Mouse (Mus musculus): ENCODE results near the gene Hnrnpl. TPM values are rescaled to one million over a fixed set of nuclear protein-coding genes. Genes with fewer than 3 reads are reported as not detected.

Gene Hnrnpl
- total RNA-seq (2021): 100 to 1,000 TPM; 244 to 291 TPM
- long read RNA-seq, experiment 1, transcript Hnrnpl-202 (13 exons, 1,898 nt): minor isoform, 6 of 140 reads
- long read RNA-seq, experiment 1, transcript Hnrnpl-209 (12 exons, 2,180 nt): minor isoform, 11 of 140 reads
- long read RNA-seq, experiment 1, transcript Hnrnpl-201 (13 exons, 2,142 nt): major isoform, 94 of 140 reads
- long read RNA-seq, experiment 1, partial matches to known transcripts: 20 of 140 reads
- long read RNA-seq, experiment 1, other reads (novel, unspliced or antisense): 9 of 140 reads
- long read RNA-seq, experiment 2, transcript Hnrnpl-201 (13 exons, 2,142 nt): major isoform, 60 of 102 reads
- long read RNA-seq, experiment 2, transcript Hnrnpl-202 (13 exons, 1,898 nt): minor isoform, 5 of 102 reads
- long read RNA-seq, experiment 2, transcript Hnrnpl-209 (12 exons, 2,180 nt): minor isoform, 10 of 102 reads
- long read RNA-seq, experiment 2, partial matches to known transcripts: 15 of 102 reads
- long read RNA-seq, experiment 2, other reads (novel, unspliced or antisense): 12 of 102 reads

DNA sequence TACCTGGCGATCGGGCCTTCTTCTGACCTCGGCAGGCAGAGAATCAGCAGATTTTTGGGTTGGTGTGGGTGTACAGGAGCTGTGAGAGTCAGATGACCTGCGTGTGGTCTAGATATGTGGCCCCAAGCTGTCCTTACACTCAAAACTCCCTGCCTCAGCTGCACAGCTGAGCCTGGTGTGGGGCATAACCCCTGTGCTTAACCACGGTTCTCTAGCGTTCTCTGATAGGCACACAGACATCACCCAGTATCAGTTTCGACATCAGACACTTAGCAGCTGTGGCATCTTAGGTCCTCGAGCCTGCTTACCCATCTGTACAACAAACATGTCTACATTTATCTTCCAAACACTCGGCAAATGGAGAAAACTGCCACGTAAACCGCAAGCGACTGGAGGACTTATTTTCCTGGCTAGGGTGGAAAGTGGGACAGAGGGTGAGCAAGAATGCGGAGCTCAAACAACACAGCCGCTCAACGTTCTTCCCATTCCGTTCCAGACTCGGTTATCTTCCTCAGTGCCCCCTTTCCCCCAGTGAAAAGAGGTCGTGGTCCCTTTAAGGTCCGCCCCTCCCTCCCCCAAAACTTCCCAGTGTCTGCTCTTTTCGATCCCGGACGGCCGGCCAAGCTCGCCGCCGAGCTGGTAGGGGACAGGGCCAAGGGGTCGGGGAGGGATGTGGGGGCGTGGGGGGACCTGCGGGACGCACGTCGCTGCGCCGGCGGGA lies at the start of gene Hnrnpl:
Gene Hnrnpl (plus strand): TSS at position 321 of the 721 bp plus-strand sequence.
- no peak for DNase-seq

- no peak for DNase-seq
Observed at GRCm38 (mm10) chr7:28758623-28759022, 49.7 kb upstream of the Hnrnpl start.

- DNase-seq: no peak
Observed at GRCm38 (mm10) chr7:28761907-28762306, 46.4 kb upstream of the Hnrnpl start.

- no peak for DNase-seq
Observed at GRCm38 (mm10) chr7:28765211-28765610, 43.1 kb upstream of the Hnrnpl start.

- DNase-seq: peak; percentile 91
Observed at GRCm38 (mm10) chr7:28766173-28766879, 42.0 kb upstream of the Hnrnpl start, which contains the start of gene Sirt2. TSS of gene Sirt2 (plus strand) at chr7:28766735.

DNA sequence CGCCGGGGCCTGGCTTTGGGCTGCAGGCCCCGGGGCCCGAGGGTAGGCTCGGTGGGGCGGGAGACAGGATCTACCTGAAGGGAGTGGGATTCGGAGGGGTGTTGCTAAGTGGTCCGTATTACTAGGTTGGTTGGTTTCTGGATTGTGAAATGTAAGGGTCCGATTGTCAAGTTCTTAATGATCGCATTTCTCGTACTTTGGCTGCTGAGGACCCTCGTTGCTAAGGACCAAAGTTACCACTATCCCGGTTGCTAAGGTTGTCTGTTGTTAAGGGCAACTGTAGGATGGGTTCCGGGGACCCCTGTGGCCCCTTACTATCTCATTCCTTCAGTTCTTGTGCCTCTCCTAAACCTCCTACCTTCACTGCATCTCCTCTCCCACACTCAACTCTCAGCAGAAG lies 41.4 kb upstream of the Hnrnpl start:
- DNase-seq: no peak

- no peak for DNase-seq
Observed at GRCm38 (mm10) chr7:28767462-28767965, 40.8 kb upstream of the Hnrnpl start, which contains the start of gene Nfkbib. TSS of gene Nfkbib (minus strand) at chr7:28767512.

- DNase-seq: no peak
Observed at GRCm38 (mm10) chr7:28769414-28769958, 38.9 kb upstream of the Hnrnpl start.

DNA sequence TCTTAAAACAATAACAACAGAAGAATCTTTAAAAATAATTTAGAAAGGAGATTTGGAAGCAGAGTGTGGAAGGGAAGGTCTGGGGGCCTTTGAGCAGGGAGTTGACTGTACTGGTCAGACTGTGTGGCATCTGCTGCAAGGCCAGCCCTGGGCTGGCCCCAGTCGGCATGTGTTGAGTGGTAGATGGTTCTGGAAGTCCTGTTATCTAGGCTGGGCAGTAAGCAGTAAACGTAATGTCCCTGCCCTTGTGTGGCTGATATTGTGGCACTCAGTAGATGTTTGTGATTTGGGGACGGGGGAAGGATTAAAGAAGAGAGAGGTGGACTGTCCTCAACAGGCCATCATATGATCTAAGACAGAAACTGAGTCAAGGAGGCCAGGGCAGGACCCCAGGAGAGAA lies 38.0 kb upstream of the Hnrnpl start:
- DNase-seq: no peak

GRCm38 (mm10) chr7:28771867-28772266 lies 36.5 kb upstream of the Hnrnpl start:
- DNase-seq: no peak

DNA sequence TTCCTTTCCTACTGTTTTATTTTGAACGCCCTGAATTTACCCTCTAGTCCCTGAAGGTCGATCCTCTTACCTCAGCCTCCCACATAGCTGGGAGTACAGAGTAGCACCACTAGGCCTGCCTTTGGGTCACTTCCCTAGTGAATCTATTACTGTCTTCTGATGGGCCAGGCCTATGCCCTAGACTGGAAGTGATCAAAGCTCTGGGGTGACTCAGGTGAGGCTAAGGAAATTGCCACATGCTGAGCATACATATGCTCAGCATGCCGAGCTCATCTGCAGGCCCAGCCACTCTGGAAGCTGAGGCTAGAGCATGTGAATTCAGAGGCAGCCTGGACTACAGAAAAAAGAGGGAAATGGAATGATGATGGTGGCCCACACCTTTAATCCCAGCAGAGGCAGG lies 35.2 kb upstream of the Hnrnpl start:
- DNase-seq: no peak

- DNase-seq: peak; percentile 41
Observed at GRCm38 (mm10) chr7:28774164-28774563, 34.2 kb upstream of the Hnrnpl start.

DNA sequence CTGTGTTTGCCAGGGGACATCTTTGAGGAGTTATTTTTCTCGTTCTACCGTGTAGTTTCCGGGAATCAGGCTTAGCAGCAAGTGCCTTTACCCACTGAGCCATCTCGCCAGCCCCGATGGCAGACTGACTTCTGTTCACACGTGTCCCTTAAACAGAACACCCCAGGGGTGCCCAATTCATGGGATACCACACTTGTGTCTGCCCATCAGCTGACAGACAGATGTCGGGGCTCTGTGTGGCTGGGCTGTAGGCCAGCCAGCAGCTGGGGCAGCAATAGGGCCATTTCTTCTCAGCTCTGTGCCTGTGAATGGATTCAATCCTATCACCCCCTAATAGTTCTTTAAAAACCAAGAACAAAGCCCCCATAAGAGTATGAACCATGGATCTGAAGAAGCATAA lies 33.2 kb upstream of the Hnrnpl start:
- no peak for DNase-seq

DNA sequence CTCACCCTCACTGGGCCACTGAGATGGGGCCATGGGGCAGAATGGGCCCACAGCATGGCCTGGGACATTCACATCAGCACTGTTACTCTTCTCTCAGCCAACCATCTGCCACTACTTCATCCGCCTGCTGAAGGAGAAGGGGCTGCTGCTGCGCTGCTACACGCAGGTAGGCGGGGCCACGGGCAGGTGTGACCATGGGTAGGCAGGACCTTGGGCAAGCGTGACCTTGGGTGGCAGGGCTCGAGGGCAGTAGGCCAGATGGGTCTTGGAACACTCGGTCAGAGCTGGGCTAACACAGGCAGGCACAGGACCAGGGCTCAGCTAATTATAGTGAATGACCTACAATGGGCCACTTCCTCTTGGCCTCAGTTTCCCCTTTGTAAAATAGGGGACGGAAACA lies 29.5 kb upstream of the Hnrnpl start:
- DNase-seq: no peak

GRCm38 (mm10) chr7:28780067-28780658 lies 28.2 kb upstream of the Hnrnpl start:
- DNase-seq: peak; percentile 94

- DNase-seq: no peak
Observed at GRCm38 (mm10) chr7:28780857-28781256, 27.5 kb upstream of the Hnrnpl start.

DNA sequence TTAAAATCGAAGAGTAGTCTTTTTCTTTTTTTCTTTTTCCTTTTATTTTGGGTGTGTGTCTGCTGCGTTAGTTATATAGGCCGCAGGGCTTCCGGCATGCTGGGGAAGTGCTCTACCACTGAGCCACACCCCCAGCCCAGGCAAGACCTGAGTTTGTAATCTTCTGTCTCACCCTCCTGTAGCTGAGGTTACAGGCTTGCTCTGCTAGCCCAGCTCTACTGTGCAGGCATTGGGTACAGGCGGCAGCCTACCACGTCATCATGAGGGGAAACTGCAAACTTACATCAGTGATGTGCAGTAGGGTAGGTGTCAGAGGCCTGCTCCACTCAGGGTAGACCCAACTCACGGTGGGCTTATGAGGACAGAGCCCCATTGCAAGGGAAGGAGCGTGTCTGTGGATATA lies 27.1 kb upstream of the Hnrnpl start:
- DNase-seq: no peak

DNA sequence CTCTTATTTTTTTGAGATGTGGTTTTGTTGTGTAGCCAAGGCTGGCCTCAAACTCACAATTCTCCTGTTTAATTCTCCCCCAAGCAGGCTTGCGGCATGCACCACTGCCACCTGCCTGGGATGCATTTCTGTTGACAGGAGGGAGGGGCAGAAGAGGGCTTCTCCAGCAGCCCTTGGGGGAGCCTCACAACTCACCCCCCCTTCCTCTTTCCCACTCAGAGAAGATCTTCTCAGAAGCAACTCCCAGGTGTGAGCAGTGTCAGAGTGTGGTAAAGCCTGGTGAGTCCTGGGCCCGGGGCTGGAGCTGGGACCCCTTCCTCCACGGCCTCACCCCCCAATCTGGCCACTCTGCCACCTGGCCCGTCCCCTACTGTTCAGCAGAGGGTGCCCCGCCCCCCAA lies 23.2 kb upstream of the Hnrnpl start:
- DNase-seq: no peak

GRCm38 (mm10) chr7:28787884-28788283 lies 20.5 kb upstream of the Hnrnpl start:
- no peak for DNase-seq

DNA sequence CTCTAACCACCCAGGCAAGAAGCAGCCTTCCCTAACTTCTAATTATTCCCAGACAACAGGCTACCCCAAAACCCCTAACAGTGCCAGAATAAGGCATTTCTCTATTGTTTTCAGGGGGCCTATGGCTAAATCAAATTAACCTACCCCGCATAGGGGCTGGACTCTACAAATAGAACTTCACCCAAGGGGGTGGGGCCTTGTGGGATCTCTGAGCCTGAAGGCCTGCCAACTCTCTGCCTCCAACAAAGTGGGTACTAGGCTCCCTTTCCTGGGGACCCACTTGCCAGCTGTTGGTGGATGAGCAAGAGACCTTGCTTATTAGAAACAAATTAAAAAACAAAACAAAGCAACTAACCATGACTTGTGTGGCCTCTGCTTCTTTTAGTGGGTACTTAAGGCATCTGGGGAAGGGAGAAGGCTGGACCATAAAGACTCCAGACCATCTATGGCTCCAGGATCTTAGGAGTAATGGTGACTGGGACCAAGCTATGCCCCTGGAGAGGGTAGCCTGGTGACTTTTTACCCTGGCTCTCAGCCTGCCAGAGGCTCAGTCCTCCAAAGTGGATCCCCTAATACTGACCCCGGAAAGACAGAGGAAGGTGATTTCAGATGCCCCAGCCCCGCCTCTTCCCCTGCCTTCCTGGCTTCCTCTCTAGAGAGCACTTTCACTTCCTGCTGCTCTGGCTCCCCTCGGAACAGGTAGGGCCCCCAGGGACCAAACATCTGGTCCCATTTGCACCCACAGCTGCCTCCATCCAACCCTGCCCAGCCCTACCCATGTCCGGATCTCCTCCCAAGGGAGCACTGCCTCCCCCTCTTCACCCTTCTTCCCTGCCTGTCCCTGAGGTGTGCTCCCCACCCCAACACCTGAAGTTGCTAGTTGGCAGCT lies 19.8 kb upstream of the Hnrnpl start, which contains the start of gene Rinl:
Gene Rinl (plus strand): TSS at position 663 of the 889 bp plus-strand sequence.
- DNase-seq: no peak

Data from gastrocnemius, postnatal 10 days (tissue).